Mouse (Mus musculus) kidney, embryonic 15.5 days (tissue): ENCODE data around the gene Bckdhb. TPM values are rescaled to one million over a fixed set of nuclear protein-coding genes. Genes with fewer than 3 reads are reported as not detected.
A peak's percentile ranks its signal among the peaks of the same experiment; 100 is the strongest.

Experiments
- ATAC-seq: fragments of 200-750 bp; cut with Nextera tagmentation; replicated peaks from 2 replicates; pipeline ENCODE4 v1.8.0; 2017; ENCODE audit warnings: moderate TSS enrichment; ENCODE audit not compliant: low FRiP score
- H3K27ac ChIP-seq: fragments of 300-500 bp; sonication (generic); 2 replicates; pipeline ENCODE4 v1.5.1; 2015; ENCODE audit warnings: mild to moderate bottlenecking, inconsistent platforms
- H3K27me3 ChIP-seq: fragments of 300-500 bp; sonication (generic); 2 replicates; pipeline ENCODE4 v1.6.1; 2015; ENCODE audit warnings: inconsistent platforms
- H3K36me3 ChIP-seq: fragments of 300-500 bp; sonication (generic); 2 replicates; pipeline ENCODE4 v1.6.1; 2015; ENCODE audit warnings: inconsistent platforms
- H3K4me1 ChIP-seq: fragments of 300-500 bp; sonication (generic); 2 replicates; pipeline ENCODE4 v1.6.1; 2015; ENCODE audit warnings: inconsistent platforms
- H3K4me2 ChIP-seq: fragments of 300-500 bp; sonication (generic); 2 replicates; pipeline ENCODE4 v1.6.1; 2015; ENCODE audit warnings: moderate library complexity, mild to moderate bottlenecking, inconsistent platforms
- H3K4me3 ChIP-seq: fragments of 300-500 bp; sonication (generic); replicated peaks from 2 replicates; pipeline ENCODE4 v1.5.1; 2015; ENCODE audit warnings: mild to moderate bottlenecking, inconsistent platforms
- H3K9ac ChIP-seq: fragments of 300-500 bp; sonication (generic); 2 replicates; pipeline ENCODE4 v1.6.1; 2015; ENCODE audit warnings: mild to moderate bottlenecking, inconsistent platforms
- H3K9me3 ChIP-seq: fragments of 300-500 bp; sonication (generic); replicated peaks from 2 replicates; pipeline ENCODE4 v1.6.1; 2016; ENCODE audit warnings: inconsistent platforms
- WGBS: fragments of 180-500 bp; shearing (Covaris S2); methylation state at CpG from one replicate; pipeline ENCODE4 v1.1.7; 2015; ENCODE audit warnings: mixed read lengths; 5-methylcytosine and 5-hydroxymethylcytosine counted together
- polyA plus RNA-seq: library from polyadenylated mRNA; unstranded; fragments of >200 nt; fragmentation: Nextera tagmentation; extraction: Ambion mirVana; gene quantifications from 2 replicates; pipeline ENCODE4 v1.2.1, GENCODE M21; 2015

Bckdhb gene
- polyA plus RNA-seq, 1 experiment from 2014 or later: 51.6 TPM

GRCm38 (mm10) chr9:84031406-84031805 lies 106.5 kb downstream of the Bckdhb start:
- H3K4me2 ChIP-seq: no peak overlapping the region
- WGBS: 72% methylated on average over 6 of the region's 6 CpGs
- H3K4me1 ChIP-seq: peaks cover 10% of the 10 kb centered on the region
- ATAC-seq: no peak
- no peaks in the 10 kb centered on the region for H3K36me3 ChIP-seq
- H3K4me3 ChIP-seq: no peak overlapping the region
- no peak overlapping the region for H3K9ac ChIP-seq
- H3K9me3 ChIP-seq: no peaks in the 10 kb centered on the region
- H3K27ac ChIP-seq: no peak overlapping the region
- no peaks in the 10 kb centered on the region for H3K27me3 ChIP-seq

GRCm38 (mm10) chr9:84032669-84033341 lies 107.9 kb downstream of the Bckdhb start:
- H3K27ac ChIP-seq: no peak overlapping the region
- H3K9ac ChIP-seq: no peak overlapping the region
- H3K4me2 ChIP-seq: peak overlapping the region; percentile 19; the same call in 1 of the 2 replicates
- 30% methylated on average over 19 of the region's 19 CpGs for WGBS
- no peaks in the 10 kb centered on the region for H3K9me3 ChIP-seq
- no peak for ATAC-seq
- no peaks in the 10 kb centered on the region for H3K36me3 ChIP-seq
- H3K27me3 ChIP-seq: no peaks in the 10 kb centered on the region
- H3K4me1 ChIP-seq: peaks cover 13% of the 10 kb centered on the region
- no peak overlapping the region for H3K4me3 ChIP-seq

GRCm38 (mm10) chr9:84036046-84036445 lies 111.1 kb downstream of the Bckdhb start:
- H3K9ac ChIP-seq: no peak overlapping the region
- H3K4me1 ChIP-seq: peaks cover 13% of the 10 kb centered on the region
- H3K4me2 ChIP-seq: no peak overlapping the region
- no peak overlapping the region for H3K4me3 ChIP-seq
- no peak overlapping the region for H3K27ac ChIP-seq
- ATAC-seq: no peak
- H3K9me3 ChIP-seq: no peaks in the 10 kb centered on the region
- no peaks in the 10 kb centered on the region for H3K36me3 ChIP-seq
- WGBS: 87% methylated on average over 8 of the region's 8 CpGs
- H3K27me3 ChIP-seq: no peaks in the 10 kb centered on the region

GRCm38 (mm10) chr9:84037224-84037623 lies 112.3 kb downstream of the Bckdhb start:
- 0 out of 2 replicates have a peak overlapping the region, but pooled peaks have one; percentile 13 for H3K27ac ChIP-seq
- WGBS: 84% methylated on average over 1 of the region's 1 CpGs
- H3K9ac ChIP-seq: no peak overlapping the region
- H3K9me3 ChIP-seq: no peaks in the 10 kb centered on the region
- no peak for ATAC-seq
- no peak overlapping the region for H3K4me2 ChIP-seq
- H3K27me3 ChIP-seq: no peaks in the 10 kb centered on the region
- H3K4me3 ChIP-seq: no peak overlapping the region
- H3K36me3 ChIP-seq: no peaks in the 10 kb centered on the region
- H3K4me1 ChIP-seq: peaks cover 13% of the 10 kb centered on the region

- Histone ChIP-seq H3K27me3 (no peaks in the 10 kb centered on the region), H3K4me2 (no peak overlapping the region), H3K4me1 (peaks cover 3% of the 10 kb centered on the region; the same call in 1 of the 2 replicates), H3K4me3 (no peak overlapping the region), H3K9ac (no peak overlapping the region), H3K36me3 (no peaks in the 10 kb centered on the region), H3K27ac (no peak overlapping the region), H3K9me3 (no peaks in the 10 kb centered on the region)
- 84% methylated on average over 4 of the region's 4 CpGs for WGBS
- no peak for ATAC-seq
Observed at GRCm38 (mm10) chr9:84038946-84039345, 114.0 kb downstream of the Bckdhb start.

- no peaks in the 10 kb centered on the region for H3K27me3 ChIP-seq
- H3K4me1 ChIP-seq: peaks cover 3% of the 10 kb centered on the region; the same call in 1 of the 2 replicates
- no peak overlapping the region for H3K9ac ChIP-seq
- no peak overlapping the region for H3K4me2 ChIP-seq
- H3K4me3 ChIP-seq: no peak overlapping the region
- no peaks in the 10 kb centered on the region for H3K9me3 ChIP-seq
- no peak overlapping the region for H3K27ac ChIP-seq
- H3K36me3 ChIP-seq: no peaks in the 10 kb centered on the region
- ATAC-seq: no peak
- WGBS: 72% methylated on average over 2 of the region's 2 CpGs
Observed at GRCm38 (mm10) chr9:84040376-84040775, 115.4 kb downstream of the Bckdhb start.

- no peak overlapping the region for H3K9ac ChIP-seq
- no peaks in the 10 kb centered on the region for H3K9me3 ChIP-seq
- H3K4me2 ChIP-seq: no peak overlapping the region
- H3K27ac ChIP-seq: no peak overlapping the region
- H3K36me3 ChIP-seq: no peaks in the 10 kb centered on the region
- H3K4me1 ChIP-seq: peaks cover 3% of the 10 kb centered on the region; the same call in 1 of the 2 replicates
- H3K4me3 ChIP-seq: no peak overlapping the region
- WGBS: 75% methylated on average over 4 of the region's 4 CpGs
- ATAC-seq: no peak
- H3K27me3 ChIP-seq: no peaks in the 10 kb centered on the region
Observed at GRCm38 (mm10) chr9:84041631-84042277, 116.8 kb downstream of the Bckdhb start.

GRCm38 (mm10) chr9:84042539-84042938 lies 117.6 kb downstream of the Bckdhb start:
- no peak overlapping the region for H3K4me3 ChIP-seq
- no peaks in the 10 kb centered on the region for H3K4me1 ChIP-seq
- no peak overlapping the region for H3K27ac ChIP-seq
- ATAC-seq: no peak
- no peaks in the 10 kb centered on the region for H3K27me3 ChIP-seq
- H3K9ac ChIP-seq: no peak overlapping the region
- no peaks in the 10 kb centered on the region for H3K9me3 ChIP-seq
- no peak overlapping the region for H3K4me2 ChIP-seq
- 72% methylated on average over 3 of the region's 3 CpGs for WGBS
- no peaks in the 10 kb centered on the region for H3K36me3 ChIP-seq

- Histone ChIP-seq H3K27me3 (no peaks in the 10 kb centered on the region), H3K4me3 (no peak overlapping the region), H3K9ac (no peak overlapping the region), H3K27ac (no peak overlapping the region), H3K36me3 (no peaks in the 10 kb centered on the region), H3K4me2 (no peak overlapping the region), H3K9me3 (no peaks in the 10 kb centered on the region), H3K4me1 (no peaks in the 10 kb centered on the region)
- no peak for ATAC-seq
- WGBS: 85% methylated on average over 6 of the region's 6 CpGs
Observed at GRCm38 (mm10) chr9:84044136-84044535, 119.2 kb downstream of the Bckdhb start.

GRCm38 (mm10) chr9:84045632-84046031 lies 120.7 kb downstream of the Bckdhb start:
- Histone ChIP-seq H3K27ac (no peak overlapping the region), H3K9me3 (no peaks in the 10 kb centered on the region), H3K36me3 (no peaks in the 10 kb centered on the region), H3K4me1 (no peaks in the 10 kb centered on the region), H3K27me3 (no peaks in the 10 kb centered on the region), H3K9ac (no peak overlapping the region), H3K4me3 (no peak overlapping the region), H3K4me2 (no peak overlapping the region)
- ATAC-seq: no peak
- WGBS: 92% methylated on average over 2 of the region's 2 CpGs

- no peak overlapping the region for H3K9ac ChIP-seq
- 91% methylated on average over 9 of the region's 12 CpGs for WGBS
- no peaks in the 10 kb centered on the region for H3K9me3 ChIP-seq
- no peaks in the 10 kb centered on the region for H3K36me3 ChIP-seq
- no peak for ATAC-seq
- H3K4me2 ChIP-seq: no peak overlapping the region
- H3K27ac ChIP-seq: no peak overlapping the region
- no peak overlapping the region for H3K4me3 ChIP-seq
- no peaks in the 10 kb centered on the region for H3K27me3 ChIP-seq
- H3K4me1 ChIP-seq: no peaks in the 10 kb centered on the region
Observed at GRCm38 (mm10) chr9:84046334-84046733, 121.4 kb downstream of the Bckdhb start.

- H3K27me3 ChIP-seq: no peaks in the 10 kb centered on the region
- H3K9me3 ChIP-seq: no peaks in the 10 kb centered on the region
- H3K4me1 ChIP-seq: no peaks in the 10 kb centered on the region
- no peak overlapping the region for H3K9ac ChIP-seq
- WGBS: 78% methylated on average over 4 of the region's 4 CpGs
- H3K27ac ChIP-seq: no peak overlapping the region
- no peak overlapping the region for H3K4me2 ChIP-seq
- no peak for ATAC-seq
- H3K36me3 ChIP-seq: no peaks in the 10 kb centered on the region
- H3K4me3 ChIP-seq: no peak overlapping the region
Observed at GRCm38 (mm10) chr9:84046961-84047360, 122.0 kb downstream of the Bckdhb start.
